Mouse (Mus musculus): ENCODE data around the gene Grb10. TPM values are rescaled to one million over a fixed set of nuclear protein-coding genes. Genes with fewer than 3 reads are reported as not detected.
A peak's percentile ranks its signal among the peaks of the same experiment; 100 is the strongest.

The Grb10 gene
- polyA plus RNA-seq, 1 experiment from 2014 or later: 116 TPM

DNA sequence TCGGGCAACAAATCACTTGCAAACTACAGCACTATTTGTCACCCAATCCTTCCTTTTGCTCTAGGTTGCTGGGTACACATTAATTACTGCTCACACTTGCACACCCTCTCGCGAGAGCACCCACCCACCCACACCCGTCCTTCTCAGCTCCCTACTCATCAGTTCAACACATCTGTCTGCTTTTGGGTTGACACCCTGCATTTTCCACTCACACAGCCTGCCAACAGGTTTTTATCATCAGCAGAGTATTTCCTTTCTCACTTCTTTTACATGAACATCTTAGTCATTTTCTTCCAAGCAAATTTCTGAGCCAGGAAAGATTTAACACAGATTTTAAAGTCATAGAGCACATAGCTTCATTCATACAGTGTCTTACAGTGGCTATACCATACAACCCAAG, 48.6 kb downstream of the Grb10 start:
- H3K36me3 ChIP-seq: no peaks in the 10 kb centered on the region; the same call in 1 of the 2 replicates
- H3K9me3 ChIP-seq: no peaks in the 10 kb centered on the region
- no peaks in the 10 kb centered on the region for H3K4me1 ChIP-seq (replicated peaks)
- H3K27me3 ChIP-seq: no peaks in the 10 kb centered on the region
- H3K4me3 ChIP-seq: no peak overlapping the region
- no peak for ATAC-seq (ENCODE audit: low FRiP score)
- WGBS: 94% methylated on average over 4 of the region's 4 CpGs
- H3K9ac ChIP-seq: no peak overlapping the region
- H3K4me2 ChIP-seq: no peak overlapping the region
- H3K27ac ChIP-seq: no peak overlapping the region

DNA sequence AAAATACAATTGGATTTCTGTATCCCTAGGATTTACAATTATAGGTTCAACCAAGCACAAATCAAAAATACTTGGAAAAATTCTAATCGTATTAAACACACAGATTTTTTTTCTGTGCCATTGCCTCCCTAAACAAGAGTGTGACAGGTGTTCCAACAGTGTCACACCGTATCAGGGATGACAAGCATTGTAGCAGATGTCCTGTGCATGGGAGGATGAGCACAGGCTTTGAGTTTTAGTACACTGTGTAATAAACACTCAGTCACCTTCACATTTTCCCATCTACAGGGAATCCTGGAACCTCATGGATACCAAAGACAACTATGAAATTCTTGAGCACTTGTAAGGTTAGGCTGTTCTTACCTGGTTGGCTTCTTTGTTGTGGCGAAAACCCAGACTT, 51.2 kb downstream of the Grb10 start:
- Histone ChIP-seq H3K9ac (no peak overlapping the region), H3K4me3 (no peak overlapping the region), H3K27me3 (no peaks in the 10 kb centered on the region), H3K4me1 (replicated peaks) (no peaks in the 10 kb centered on the region), H3K4me2 (no peak overlapping the region), H3K9me3 (no peaks in the 10 kb centered on the region), H3K36me3 (no peaks in the 10 kb centered on the region; the same call in 1 of the 2 replicates), H3K27ac (no peak overlapping the region)
- ATAC-seq (ENCODE audit: low FRiP score): no peak
- WGBS: 91% methylated on average over 3 of the region's 3 CpGs

- Histone ChIP-seq H3K4me3 (no peak overlapping the region), H3K27me3 (no peaks in the 10 kb centered on the region), H3K36me3 (no peaks in the 10 kb centered on the region), H3K4me1 (replicated peaks) (no peaks in the 10 kb centered on the region), H3K4me2 (no peak overlapping the region), H3K9ac (no peak overlapping the region), H3K27ac (no peak overlapping the region), H3K9me3 (no peaks in the 10 kb centered on the region)
- ATAC-seq (ENCODE audit: low FRiP score): no peak
- WGBS: 78% methylated on average over 5 of the region's 5 CpGs
These were observed 59.8 kb downstream of the Grb10 start for GRCm38 (mm10) chr11:11978611-11979197.

- H3K36me3 ChIP-seq: peaks cover 11% of the 10 kb centered on the region; the same call in 1 of the 2 replicates
- no peaks in the 10 kb centered on the region for H3K27me3 ChIP-seq
- no peak overlapping the region for H3K9ac ChIP-seq
- H3K9me3 ChIP-seq: no peaks in the 10 kb centered on the region
- no peak overlapping the region for H3K27ac ChIP-seq
- H3K4me2 ChIP-seq: no peak overlapping the region
- H3K4me1 ChIP-seq (replicated peaks): 0 out of 2 replicates have a peak, but pooled peaks cover 3% of the 10 kb centered on the region
- H3K4me3 ChIP-seq: no peak overlapping the region
- 47% methylated on average over 10 of the region's 10 CpGs for WGBS
- ATAC-seq (ENCODE audit: low FRiP score): peak; percentile 71
These were observed 63.8 kb downstream of the Grb10 start for GRCm38 (mm10) chr11:11974591-11975255.

GRCm38 (mm10) chr11:11973366-11974014, 65.0 kb downstream of the Grb10 start:
- H3K4me2 ChIP-seq: no peak overlapping the region
- H3K36me3 ChIP-seq: peaks cover 11% of the 10 kb centered on the region; the same call in 1 of the 2 replicates
- H3K4me3 ChIP-seq: no peak overlapping the region
- WGBS: 43% methylated on average over 8 of the region's 8 CpGs
- peak; percentile 83 for ATAC-seq (ENCODE audit: low FRiP score)
- H3K27me3 ChIP-seq: no peaks in the 10 kb centered on the region
- H3K9me3 ChIP-seq: no peaks in the 10 kb centered on the region
- H3K9ac ChIP-seq: no peak overlapping the region
- peaks cover 10% of the 10 kb centered on the region for H3K4me1 ChIP-seq (replicated peaks)
- peak overlapping the region; percentile 8; the same call in 1 of the 2 replicates for H3K27ac ChIP-seq

DNA sequence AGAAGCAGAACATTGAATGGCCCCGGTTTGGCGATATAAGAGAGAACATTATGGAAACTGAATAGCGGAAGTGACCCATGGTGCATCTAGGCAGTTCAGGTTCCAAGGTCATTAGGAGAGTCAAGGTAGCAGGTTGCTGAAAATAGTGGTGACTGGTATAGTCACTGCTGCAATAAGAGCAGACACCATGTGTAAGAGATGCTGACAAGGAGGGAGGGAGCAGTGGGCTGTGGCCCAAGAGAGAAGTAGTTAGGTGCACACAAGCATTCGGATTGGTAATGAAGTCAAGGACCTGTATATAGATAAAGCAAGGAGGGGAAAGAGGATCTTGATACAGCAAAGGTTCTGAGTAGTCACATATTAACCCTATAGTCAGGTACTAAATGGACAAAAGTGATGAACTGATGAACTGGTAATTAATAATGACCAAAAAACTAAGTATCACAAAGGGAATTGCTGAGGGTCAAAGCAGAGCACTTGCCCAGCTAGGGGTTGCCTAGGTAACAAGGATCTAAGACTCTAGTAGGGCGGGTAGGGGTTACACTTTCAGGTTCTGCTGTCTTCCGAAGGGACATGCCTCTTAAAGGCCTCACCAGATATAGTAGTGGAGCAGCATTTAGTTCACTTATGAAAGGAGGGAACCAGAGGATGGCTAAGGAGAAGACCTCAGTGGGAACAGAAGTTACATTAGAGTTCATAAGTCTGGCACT, 65.9 kb downstream of the Grb10 start:
- Histone ChIP-seq H3K36me3 (peaks cover 11% of the 10 kb centered on the region; the same call in 1 of the 2 replicates), H3K4me3 (no peak overlapping the region), H3K4me1 (replicated peaks) (peaks cover 11% of the 10 kb centered on the region), H3K27me3 (no peaks in the 10 kb centered on the region), H3K4me2 (no peak overlapping the region), H3K27ac (no peak overlapping the region), H3K9me3 (no peaks in the 10 kb centered on the region), H3K9ac (no peak overlapping the region)
- 83% methylated on average over 6 of the region's 6 CpGs for WGBS
- no peak for ATAC-seq (ENCODE audit: low FRiP score)

DNA sequence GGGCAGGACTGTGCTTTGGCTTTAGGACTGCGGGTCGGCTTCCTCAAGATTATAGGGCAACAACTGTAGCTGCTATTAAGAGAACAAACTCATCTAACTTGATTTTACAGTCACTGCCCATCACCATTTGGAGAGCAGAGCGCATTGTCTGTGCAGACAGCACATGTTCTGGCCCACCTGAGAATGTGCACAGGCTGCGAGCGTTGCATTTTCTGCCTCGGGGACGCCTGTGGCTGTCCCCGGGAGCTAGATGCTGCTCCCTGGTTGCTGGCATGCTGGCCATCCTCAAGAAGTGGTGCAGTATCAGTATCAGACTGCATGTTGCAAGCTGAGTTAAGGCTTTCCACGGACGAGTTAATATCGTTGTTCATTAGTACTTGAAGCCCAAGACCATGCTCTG, 68.2 kb downstream of the Grb10 start:
- H3K27me3 ChIP-seq: no peaks in the 10 kb centered on the region
- peaks cover 19% of the 10 kb centered on the region; the same call in 1 of the 2 replicates for H3K36me3 ChIP-seq
- no peak overlapping the region for H3K4me3 ChIP-seq
- no peak for ATAC-seq (ENCODE audit: low FRiP score)
- WGBS: 96% methylated on average over 11 of the region's 11 CpGs
- H3K4me1 ChIP-seq (replicated peaks): peaks cover 11% of the 10 kb centered on the region
- H3K9me3 ChIP-seq: no peaks in the 10 kb centered on the region
- H3K9ac ChIP-seq: no peak overlapping the region
- no peak overlapping the region for H3K4me2 ChIP-seq
- no peak overlapping the region for H3K27ac ChIP-seq

GRCm38 (mm10) chr11:11968830-11969229, 69.7 kb downstream of the Grb10 start:
- ATAC-seq (ENCODE audit: low FRiP score): no peak
- 35% methylated on average over 6 of the region's 6 CpGs for WGBS

GRCm38 (mm10) chr11:11967519-11967918, 71.0 kb downstream of the Grb10 start:
- Histone ChIP-seq H3K27ac (no peak overlapping the region), H3K9me3 (no peaks in the 10 kb centered on the region), H3K4me1 (replicated peaks) (peaks cover 18% of the 10 kb centered on the region), H3K4me2 (no peak overlapping the region), H3K36me3 (peaks cover 19% of the 10 kb centered on the region; the same call in 1 of the 2 replicates), H3K9ac (no peak overlapping the region), H3K27me3 (no peaks in the 10 kb centered on the region), H3K4me3 (no peak overlapping the region)
- ATAC-seq (ENCODE audit: low FRiP score): no peak
- WGBS: 89% methylated on average over 8 of the region's 8 CpGs

More at GRCm38 (mm10) chr11:11968830-11969229, 69.7 kb downstream of the Grb10 start:
- Histone ChIP-seq H3K4me2 (no peak overlapping the region), H3K4me1 (replicated peaks) (peaks cover 13% of the 10 kb centered on the region), H3K27me3 (no peaks in the 10 kb centered on the region), H3K9ac (0 out of 2 replicates have a peak overlapping the region, but pooled peaks have one; percentile 15), H3K4me3 (no peak overlapping the region), H3K9me3 (no peaks in the 10 kb centered on the region), H3K27ac (no peak overlapping the region; the same call in 1 of the 2 replicates), H3K36me3 (peaks cover 19% of the 10 kb centered on the region; the same call in 1 of the 2 replicates)

GRCm38 (mm10) chr11:11966220-11966619, 72.3 kb downstream of the Grb10 start:
- H3K4me3 ChIP-seq: no peak overlapping the region
- H3K9ac ChIP-seq: no peak overlapping the region
- no peak overlapping the region for H3K4me2 ChIP-seq
- H3K9me3 ChIP-seq: no peaks in the 10 kb centered on the region
- 93% methylated on average over 3 of the region's 3 CpGs for WGBS
- peaks cover 16% of the 10 kb centered on the region; the same call in 1 of the 2 replicates for H3K36me3 ChIP-seq
- peaks cover 23% of the 10 kb centered on the region for H3K4me1 ChIP-seq (replicated peaks)
- ATAC-seq (ENCODE audit: low FRiP score): no peak
- H3K27me3 ChIP-seq: no peaks in the 10 kb centered on the region
- no peak overlapping the region for H3K27ac ChIP-seq

- no peak overlapping the region for H3K9ac ChIP-seq
- no peak overlapping the region for H3K27ac ChIP-seq
- 89% methylated on average over 12 of the region's 12 CpGs for WGBS
These were observed 72.9 kb downstream of the Grb10 start for GRCm38 (mm10) chr11:11965501-11966125.

More at GRCm38 (mm10) chr11:11965501-11966125, 72.9 kb downstream of the Grb10 start:
- Histone ChIP-seq H3K9me3 (no peaks in the 10 kb centered on the region), H3K36me3 (peaks cover 12% of the 10 kb centered on the region; the same call in 1 of the 2 replicates), H3K4me3 (no peak overlapping the region), H3K4me2 (no peak overlapping the region), H3K4me1 (replicated peaks) (peaks cover 28% of the 10 kb centered on the region), H3K27me3 (no peaks in the 10 kb centered on the region)
- no peak for ATAC-seq (ENCODE audit: low FRiP score)
